Mouse (Mus musculus) layer of hippocampus, adult 8-10 months (tissue): ENCODE results near the gene Olfr738. TPM values are rescaled to one million over a fixed set of nuclear protein-coding genes. Genes with fewer than 3 reads are reported as not detected.

Source experiments
- DNase-seq, 2 experiments: peaks; one replicate each; pipeline ENCODE4 v3.0.0; 2022; ENCODE audit warnings: low spot score in 2 of 2
- total RNA-seq, 4 experiments: library from RNA; stranded (reverse); gene quantifications; 2 replicates each; pipeline ENCODE4 v1.2.4; 2022

Gene Olfr738
- not detected for total RNA-seq

- no peak for DNase-seq
Measured at GRCm38 (mm10) chr14:50407268-50407667, at the start of gene Olfr738. TSS of gene Olfr738 (plus strand) at chr14:50407568.

- no peak for DNase-seq
Measured at GRCm38 (mm10) chr14:50357593-50357992, 49.8 kb upstream of the Olfr738 start, which contains the start of gene Tlr11. TSS of gene Tlr11 (plus strand) at chr14:50357914.

- DNase-seq, result no peak
Measured at GRCm38 (mm10) chr14:50360480-50360879, 46.9 kb upstream of the Olfr738 start.

- DNase-seq, result no peak
Measured at GRCm38 (mm10) chr14:50363561-50363960, 43.8 kb upstream of the Olfr738 start.

- DNase-seq, result no peak
Measured at GRCm38 (mm10) chr14:50380863-50381262, 26.5 kb upstream of the Olfr738 start, which contains the start of gene Olfr736. TSS of gene Olfr736 (plus strand) at chr14:50381163.

GRCm38 (mm10) chr14:50418326-50418725 lies 11.0 kb downstream of the Olfr738 start, which contains the start of gene Olfr739:
TSS of gene Olfr739 (plus strand) at chr14:50418626.
- no peak for DNase-seq

- no peak for DNase-seq
Measured at GRCm38 (mm10) chr14:50445245-50445644, 37.9 kb downstream of the Olfr738 start, which contains the start of gene Olfr740. TSS of gene Olfr740 (plus strand) at chr14:50445545.

Other genes starting within 250 kb of the Olfr738 start
- not detected for gene Olfr730, start 219.4 kb upstream of the Olfr738 start, total RNA-seq
- gene Olfr731, start 165.7 kb upstream of the Olfr738 start, total RNA-seq, result not detected
- gene Olfr732, start 123.4 kb upstream of the Olfr738 start, total RNA-seq, result not detected
- not detected for gene Olfr733, start 106.0 kb upstream of the Olfr738 start, total RNA-seq
- not detected for gene Olfr734, start 80.8 kb upstream of the Olfr738 start, total RNA-seq
- not detected for gene Olfr735, start 58.7 kb upstream of the Olfr738 start, total RNA-seq
- gene Tlr11, start 49.7 kb upstream of the Olfr738 start, total RNA-seq, result not detected
- not detected for gene Olfr736, start 26.4 kb upstream of the Olfr738 start, total RNA-seq
- gene Olfr739, start 11.1 kb downstream of the Olfr738 start, total RNA-seq, result not detected
- not detected for gene Olfr740, start 38.0 kb downstream of the Olfr738 start, total RNA-seq
- not detected for gene Olfr741, start 65.2 kb downstream of the Olfr738 start, total RNA-seq
- gene Olfr742, start 96.0 kb downstream of the Olfr738 start, total RNA-seq, result not detected
- gene Olfr743, start 114.3 kb downstream of the Olfr738 start, total RNA-seq, result not detected
- gene Olfr744, start 207.3 kb downstream of the Olfr738 start, total RNA-seq, result not detected
- gene Olfr745, start 231.8 kb downstream of the Olfr738 start, total RNA-seq, result not detected
- gene Olfr746, start 239.5 kb downstream of the Olfr738 start, total RNA-seq, result not detected